Mouse (Mus musculus) hindbrain, embryonic 12.5 days (tissue): ENCODE measurements at regions not wholly inside any gene's neighbourhood (a gene's known extent, or its start where the extent isn't known, plus 50 kb on each side); places are given as distances from the start of the nearest gene placed in this dataset.

Experiments
- ATAC-seq: fragments of 200-750 bp; cut with Nextera tagmentation; 2 replicates; pipeline ENCODE4 v1.8.0; 2017; ENCODE audit warnings: moderate TSS enrichment; ENCODE audit not compliant: low FRiP score
- H3K27ac ChIP-seq: fragments of 300-500 bp; sonication (generic); 2 replicates; pipeline ENCODE4 v1.5.1; 2016; ENCODE audit warnings: mild to moderate bottlenecking
- H3K27me3 ChIP-seq: fragments of 300-500 bp; sonication (generic); 2 replicates; pipeline ENCODE4 v1.6.1; 2016; ENCODE audit warnings: mild to moderate bottlenecking
- H3K36me3 ChIP-seq: fragments of 300-500 bp; sonication (generic); 2 replicates; pipeline ENCODE4 v1.6.1; 2016; ENCODE audit warnings: mild to moderate bottlenecking
- H3K4me1 ChIP-seq: fragments of 300-500 bp; sonication (generic); 2 replicates; pipeline ENCODE4 v1.6.1; 2016
- H3K4me2 ChIP-seq: fragments of 300-500 bp; sonication (generic); replicated peaks from 2 replicates; pipeline ENCODE4 v1.6.1; 2016; ENCODE audit warnings: mild to moderate bottlenecking
- H3K4me3 ChIP-seq: fragments of 300-500 bp; sonication (generic); 2 replicates; pipeline ENCODE4 v1.5.1; 2016; ENCODE audit warnings: mild to moderate bottlenecking
- H3K9ac ChIP-seq: fragments of 300-500 bp; sonication (generic); 2 replicates; pipeline ENCODE4 v1.6.1; 2016; ENCODE audit warnings: mild to moderate bottlenecking, moderate library complexity
- H3K9me3 ChIP-seq: fragments of 300-500 bp; sonication (generic); replicated peaks from 2 replicates; pipeline ENCODE4 v1.6.1; 2016; ENCODE audit warnings: mild to moderate bottlenecking
- WGBS: fragments of 180-500 bp; shearing (Covaris S2); methylation state at CpG from one replicate; pipeline ENCODE4 v1.1.7; 2016; 5-methylcytosine and 5-hydroxymethylcytosine counted together

DNA sequence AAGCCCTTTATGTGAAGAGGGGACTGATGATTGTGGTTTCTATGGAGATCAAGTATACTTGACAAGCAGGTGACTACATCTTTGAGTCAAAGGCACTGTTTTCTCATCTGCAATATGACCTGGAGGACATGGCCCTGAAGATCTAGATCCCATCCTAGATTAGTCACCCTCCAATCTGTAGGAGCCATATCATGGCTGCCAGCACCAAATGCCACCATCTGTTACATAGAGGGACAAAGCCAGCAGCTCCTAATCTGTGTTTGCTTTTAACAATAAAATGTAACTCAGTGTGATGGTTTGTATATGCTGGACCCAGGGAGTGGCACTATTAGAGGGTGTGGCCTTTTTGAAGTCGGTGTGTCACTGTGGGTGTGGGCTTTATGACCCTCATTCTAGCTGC is 156.1 kb downstream of the Usp46 start:
- Histone ChIP-seq H3K9ac (no peak overlapping the region), H3K27ac (no peak overlapping the region), H3K4me3 (no peak overlapping the region), H3K36me3 (no peaks in the 10 kb centered on the region), H3K4me2 (no peak overlapping the region), H3K27me3 (no peaks in the 10 kb centered on the region), H3K4me1 (peaks cover 6% of the 10 kb centered on the region), H3K9me3 (no peaks in the 10 kb centered on the region)
- no peak for ATAC-seq
- WGBS = 96% methylated on average over 1 of the region's 1 CpGs

DNA sequence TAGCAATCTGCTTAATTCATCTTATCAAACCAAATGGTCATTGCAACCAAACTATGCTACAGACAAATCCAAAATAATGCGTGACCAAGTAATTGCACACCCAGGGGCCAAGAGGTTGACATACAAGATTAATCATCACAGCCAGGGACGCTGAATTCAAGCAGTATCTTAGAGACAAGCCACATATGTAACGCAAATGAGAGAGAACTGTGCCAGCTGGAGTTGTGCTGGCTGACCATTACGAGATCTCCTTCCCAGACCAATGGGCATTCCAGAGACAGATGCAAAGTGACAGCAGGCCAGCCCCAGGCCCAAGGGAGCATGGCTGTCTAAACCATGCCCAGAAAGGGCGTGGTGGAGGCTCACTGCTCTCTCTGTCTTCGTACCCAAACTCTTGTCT is 155.1 kb downstream of the Usp46 start:
- Histone ChIP-seq H3K27ac (no peak overlapping the region), H3K4me2 (no peak overlapping the region), H3K9me3 (no peaks in the 10 kb centered on the region), H3K4me1 (peaks cover 6% of the 10 kb centered on the region), H3K9ac (no peak overlapping the region), H3K27me3 (no peaks in the 10 kb centered on the region), H3K36me3 (no peaks in the 10 kb centered on the region), H3K4me3 (no peak overlapping the region)
- no peak for ATAC-seq
- 33% methylated on average over 6 of the region's 6 CpGs for WGBS

GRCm38 (mm10) chr5:73918011-73918410 is 150.2 kb downstream of the Usp46 start:
- Histone ChIP-seq H3K4me1 (peaks cover 4% of the 10 kb centered on the region), H3K36me3 (no peaks in the 10 kb centered on the region), H3K27ac (no peak overlapping the region), H3K27me3 (no peaks in the 10 kb centered on the region), H3K9me3 (no peaks in the 10 kb centered on the region), H3K4me3 (no peak overlapping the region), H3K9ac (no peak overlapping the region), H3K4me2 (no peak overlapping the region)
- no peak for ATAC-seq
- WGBS = 65% methylated on average over 2 of the region's 2 CpGs

DNA sequence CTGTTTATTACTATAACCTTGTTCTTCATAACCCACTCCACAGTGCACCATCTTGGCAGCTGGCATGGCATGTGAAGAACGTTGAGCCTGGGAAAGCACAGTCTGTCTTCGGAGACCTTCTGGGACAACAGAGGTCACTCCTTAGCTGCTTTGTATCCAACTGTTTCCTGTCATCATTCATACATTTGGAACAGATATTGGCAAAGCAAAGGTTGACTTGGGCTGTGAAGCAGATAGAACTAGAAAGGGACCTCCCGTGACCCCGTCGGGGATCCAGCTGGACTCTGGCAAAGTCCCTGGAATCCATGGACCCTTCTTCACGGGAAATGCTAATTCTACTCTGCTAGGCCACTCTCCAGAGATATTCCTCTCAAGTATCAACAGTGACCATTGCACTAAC is 148.3 kb downstream of the Usp46 start:
- Histone ChIP-seq H3K9me3 (no peaks in the 10 kb centered on the region), H3K27ac (no peak overlapping the region), H3K27me3 (no peaks in the 10 kb centered on the region), H3K4me1 (no peaks in the 10 kb centered on the region), H3K4me2 (no peak overlapping the region), H3K4me3 (no peak overlapping the region), H3K9ac (no peak overlapping the region), H3K36me3 (no peaks in the 10 kb centered on the region)
- ATAC-seq = no peak
- WGBS = 85% methylated on average over 6 of the region's 6 CpGs

- 65% methylated on average over 9 of the region's 9 CpGs for WGBS
- no peaks in the 10 kb centered on the region for H3K27me3 ChIP-seq
- ATAC-seq = no peak
- H3K4me2 ChIP-seq = no peak overlapping the region
- H3K4me1 ChIP-seq = no peaks in the 10 kb centered on the region
- H3K9me3 ChIP-seq = no peaks in the 10 kb centered on the region
- H3K4me3 ChIP-seq = no peak overlapping the region
- H3K36me3 ChIP-seq = no peaks in the 10 kb centered on the region
- H3K9ac ChIP-seq = no peak overlapping the region
- no peak overlapping the region for H3K27ac ChIP-seq
Measured at GRCm38 (mm10) chr5:73927534-73927933, 140.7 kb downstream of the Usp46 start.

GRCm38 (mm10) chr5:73928691-73929090 is 139.5 kb downstream of the Usp46 start:
- no peaks in the 10 kb centered on the region for H3K9me3 ChIP-seq
- H3K4me1 ChIP-seq = no peaks in the 10 kb centered on the region
- no peak overlapping the region for H3K4me3 ChIP-seq
- H3K9ac ChIP-seq = no peak overlapping the region
- no peaks in the 10 kb centered on the region for H3K27me3 ChIP-seq
- H3K4me2 ChIP-seq = no peak overlapping the region
- H3K36me3 ChIP-seq = no peaks in the 10 kb centered on the region
- no peak overlapping the region; the same call in 1 of the 2 replicates for H3K27ac ChIP-seq
- 85% methylated on average over 10 of the region's 10 CpGs for WGBS
- no peak for ATAC-seq

GRCm38 (mm10) chr5:73930205-73930604 is 138.0 kb downstream of the Usp46 start:
- Histone ChIP-seq H3K9me3 (no peaks in the 10 kb centered on the region), H3K27ac (no peak overlapping the region), H3K27me3 (no peaks in the 10 kb centered on the region), H3K9ac (no peak overlapping the region), H3K4me3 (no peak overlapping the region), H3K4me2 (no peak overlapping the region), H3K36me3 (no peaks in the 10 kb centered on the region), H3K4me1 (no peaks in the 10 kb centered on the region)
- ATAC-seq = no peak
- WGBS = 81% methylated on average over 5 of the region's 5 CpGs

- H3K4me3 ChIP-seq = no peak overlapping the region
- no peak overlapping the region for H3K9ac ChIP-seq
- H3K27me3 ChIP-seq = no peaks in the 10 kb centered on the region
- 53% methylated on average over 2 of the region's 2 CpGs for WGBS
- no peaks in the 10 kb centered on the region for H3K9me3 ChIP-seq
- ATAC-seq = no peak
- no peak overlapping the region for H3K27ac ChIP-seq
- no peaks in the 10 kb centered on the region for H3K36me3 ChIP-seq
- H3K4me2 ChIP-seq = no peak overlapping the region
- H3K4me1 ChIP-seq = no peaks in the 10 kb centered on the region
Measured at GRCm38 (mm10) chr5:73937799-73938198, 130.4 kb downstream of the Usp46 start.

- H3K36me3 ChIP-seq = no peaks in the 10 kb centered on the region
- 56% methylated on average over 4 of the region's 4 CpGs for WGBS
- H3K4me3 ChIP-seq = no peak overlapping the region
- no peak overlapping the region for H3K4me2 ChIP-seq
- H3K9me3 ChIP-seq = no peaks in the 10 kb centered on the region
- no peak for ATAC-seq
- 0 out of 2 replicates have a peak, but pooled peaks cover 3% of the 10 kb centered on the region for H3K4me1 ChIP-seq
- no peaks in the 10 kb centered on the region for H3K27me3 ChIP-seq
- no peak overlapping the region for H3K27ac ChIP-seq
- H3K9ac ChIP-seq = no peak overlapping the region
Measured at GRCm38 (mm10) chr5:73938450-73938849, 129.8 kb downstream of the Usp46 start.

DNA sequence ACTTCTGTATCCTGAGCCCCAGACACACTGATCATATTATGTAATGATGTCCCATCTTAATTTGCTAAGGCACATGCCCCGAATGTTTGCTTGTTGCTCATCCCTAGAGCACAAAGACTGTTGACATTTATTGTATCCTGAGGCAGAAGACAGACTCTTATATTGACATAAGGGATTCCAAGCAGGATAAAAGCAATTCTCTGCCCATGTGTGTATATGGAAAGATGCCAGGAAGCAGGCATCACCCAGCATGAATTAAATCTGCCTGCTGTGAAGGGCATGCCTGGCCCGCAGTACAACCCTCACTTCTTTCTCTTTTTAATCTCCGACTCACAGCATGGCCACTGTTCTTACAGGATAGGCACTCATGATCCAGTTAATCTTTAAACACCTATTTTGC is 125.3 kb downstream of the Usp46 start:
- Histone ChIP-seq H3K4me3 (no peak overlapping the region), H3K9me3 (no peaks in the 10 kb centered on the region), H3K36me3 (no peaks in the 10 kb centered on the region), H3K4me1 (0 out of 2 replicates have a peak, but pooled peaks cover 3% of the 10 kb centered on the region), H3K27me3 (no peaks in the 10 kb centered on the region), H3K4me2 (no peak overlapping the region), H3K9ac (no peak overlapping the region), H3K27ac (no peak overlapping the region)
- 42% methylated on average over 3 of the region's 3 CpGs for WGBS
- no peak for ATAC-seq

GRCm38 (mm10) chr5:73945671-73946070 is 122.6 kb downstream of the Usp46 start:
- Histone ChIP-seq H3K27ac (no peak overlapping the region), H3K9me3 (no peaks in the 10 kb centered on the region), H3K4me2 (no peak overlapping the region), H3K4me3 (no peak overlapping the region), H3K36me3 (no peaks in the 10 kb centered on the region), H3K27me3 (no peaks in the 10 kb centered on the region), H3K4me1 (peaks cover 3% of the 10 kb centered on the region; the same call in 1 of the 2 replicates), H3K9ac (no peak overlapping the region)
- ATAC-seq = no peak
- 99% methylated on average over 3 of the region's 3 CpGs for WGBS

GRCm38 (mm10) chr5:73946164-73946563 is 122.1 kb downstream of the Usp46 start:
- H3K36me3 ChIP-seq = no peaks in the 10 kb centered on the region
- H3K4me1 ChIP-seq = peaks cover 8% of the 10 kb centered on the region
- no peaks in the 10 kb centered on the region for H3K27me3 ChIP-seq
- no peak overlapping the region for H3K27ac ChIP-seq
- H3K4me2 ChIP-seq = no peak overlapping the region
- ATAC-seq = no peak
- no peaks in the 10 kb centered on the region for H3K9me3 ChIP-seq
- no peak overlapping the region for H3K9ac ChIP-seq
- WGBS = 80% methylated on average over 6 of the region's 6 CpGs
- no peak overlapping the region for H3K4me3 ChIP-seq

- Histone ChIP-seq H3K27me3 (no peaks in the 10 kb centered on the region), H3K9me3 (no peaks in the 10 kb centered on the region), H3K4me3 (no peak overlapping the region), H3K4me2 (no peak overlapping the region), H3K4me1 (peaks cover 11% of the 10 kb centered on the region), H3K27ac (no peak overlapping the region), H3K9ac (no peak overlapping the region), H3K36me3 (no peaks in the 10 kb centered on the region)
- no peak for ATAC-seq
- WGBS = 90% methylated on average over 9 of the region's 9 CpGs
Measured at GRCm38 (mm10) chr5:73948031-73948899, 120.0 kb downstream of the Usp46 start.
